Mouse (Mus musculus): Measurements from ENCODE around the gene Ddr2.

DNA sequence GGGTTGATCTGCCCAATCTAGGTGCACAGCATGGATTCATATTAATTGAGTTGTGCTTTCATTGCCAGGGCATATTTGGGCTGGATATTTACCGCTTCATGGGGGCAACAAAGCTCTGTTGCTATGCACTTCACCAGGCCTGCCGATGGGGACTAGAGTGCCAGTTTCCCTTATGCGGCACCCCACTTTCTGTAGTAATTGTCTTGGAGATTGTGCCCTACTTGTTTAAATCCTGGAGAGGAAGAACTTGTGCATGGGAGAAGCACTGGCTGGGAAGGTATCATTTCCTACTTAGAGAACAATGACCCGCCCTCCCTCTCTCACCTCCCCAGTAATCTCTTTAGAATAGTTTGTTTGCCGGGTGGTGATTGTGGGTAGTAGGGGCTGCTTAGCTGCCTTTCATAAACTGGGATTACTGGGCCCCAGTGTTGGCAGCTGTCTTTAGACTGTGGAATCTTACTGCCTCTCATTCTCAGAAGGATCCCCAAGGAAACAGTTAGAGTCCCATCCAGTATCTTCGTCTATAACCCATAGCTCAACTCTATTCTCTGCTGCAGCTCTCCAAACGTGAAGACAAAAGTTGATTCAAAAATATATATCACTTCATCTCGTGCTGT lies 182.7 kb downstream of the Ddr2 start:
- no peak for TF ChIP-seq ELF1 (IDR thresholded peaks at IDR 0.05; ENCODE audit: low read depth, low read length)
- no peak for TF ChIP-seq CTCF (conservative IDR thresholded peaks at IDR 0.05 in 1 of 2, IDR thresholded peaks at IDR 0.05 in 1 of 2; ENCODE audit: low read depth in 2 of 2, low read length in 2 of 2)
- TF ChIP-seq MEF2A (IDR thresholded peaks at IDR 0.05; ENCODE audit: borderline replicate concordance, low read depth, low read length) = no peak
- no peak for TF ChIP-seq POLR2A (IDR thresholded peaks at IDR 0.05; ENCODE audit: low read depth, low read length)
- no peak for TF ChIP-seq ZC3H11A (IDR thresholded peaks at IDR 0.05; ENCODE audit: low read depth, low read length)
- no peak for TF ChIP-seq USF1 (IDR thresholded peaks at IDR 0.05; ENCODE audit: low read depth, low read length)
- no peak for TF ChIP-seq HCFC1 (IDR thresholded peaks at IDR 0.05; ENCODE audit: low read depth, low read length)
- TF ChIP-seq EP300 (IDR thresholded peaks at IDR 0.05; ENCODE audit: low read length) = no peak
- TF ChIP-seq ZNF384 (IDR thresholded peaks at IDR 0.05; ENCODE audit: low read depth, low read length) = no peak
- no peak for TF ChIP-seq JUND (conservative IDR thresholded peaks at IDR 0.05; ENCODE audit: low read depth, low read length)
- TF ChIP-seq SMC3 (IDR thresholded peaks at IDR 0.05; ENCODE audit: low read depth, low read length) = no peak
- TF ChIP-seq ZKSCAN1 (IDR thresholded peaks at IDR 0.05; ENCODE audit: borderline replicate concordance, low read depth, low read length) = no peak
- no peak for TF ChIP-seq TCF12 (IDR thresholded peaks at IDR 0.05; ENCODE audit: low read depth, low read length)

Measured in CH12.LX (cell line).